Mouse (Mus musculus) left cerebral cortex, postnatal 14 days (tissue): Measurements from ENCODE around the gene Map2k3. TPM values are rescaled to one million over a fixed set of nuclear protein-coding genes. Genes with fewer than 3 reads are reported as not detected.

Experiments used
- DNase-seq, 2 experiments: peaks; one replicate each; pipeline ENCODE4 v3.0.0; 2021 to 2022; ENCODE audit warnings: low spot score in 2 of 2, mixed read lengths in 1 of 2
- intact Hi-C: fragments of 180-260 bp; cut with DNase I; formaldehyde crosslinking; loops from one replicate; pipeline ENCODE4 v1.15.1; 2025
- total RNA-seq, 2 experiments: library from RNA; stranded (reverse); gene quantifications; 2 replicates each; pipeline ENCODE4 v1.2.3; 2021

The Map2k3 gene
- total RNA-seq, 2 experiments from 2014 or later: 12.1 to 14.7 TPM

DNA sequence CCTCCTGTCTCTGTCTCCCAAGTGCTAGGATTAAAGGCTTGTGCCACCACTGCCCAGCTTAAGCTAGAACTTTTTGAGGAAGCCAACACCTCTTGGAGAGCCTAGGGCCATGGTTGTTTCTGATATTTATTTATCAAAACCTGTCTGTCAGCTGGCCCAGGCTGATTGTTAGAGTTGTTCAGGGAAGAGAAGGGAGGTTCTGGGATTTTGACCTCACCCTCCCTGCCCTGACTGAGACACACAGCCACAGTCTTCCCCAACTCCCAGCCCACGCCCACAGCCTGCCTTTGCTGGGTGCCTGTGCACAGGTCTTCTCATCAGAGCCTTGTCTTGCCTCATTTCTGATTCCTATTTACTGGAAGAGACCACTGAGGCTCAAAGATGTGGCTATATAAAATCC is 9.6 kb upstream of the Map2k3 start:
- no peak for DNase-seq
- intact Hi-C loops: no loop called here

DNA sequence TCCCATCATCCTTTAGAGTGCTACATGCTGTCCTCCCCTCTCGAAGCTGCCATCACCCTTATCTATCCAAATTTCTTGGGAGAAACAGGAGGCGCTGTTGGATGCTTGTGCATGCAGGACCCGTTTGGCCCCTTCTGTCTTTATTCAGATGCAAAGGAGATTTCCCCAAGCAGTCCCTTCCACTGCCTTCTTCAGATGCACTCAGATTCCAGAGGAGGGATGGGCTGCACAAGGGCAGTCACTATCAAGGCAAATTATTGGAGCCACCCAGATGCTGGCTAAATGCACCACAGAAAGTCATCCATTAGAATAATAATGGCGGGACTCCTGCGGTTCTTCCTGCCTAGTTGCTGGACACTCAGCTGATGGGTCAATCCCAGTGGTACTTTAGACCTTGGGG is 8.9 kb upstream of the Map2k3 start:
- intact Hi-C loops: no loop called here
- no peak for DNase-seq

DNA sequence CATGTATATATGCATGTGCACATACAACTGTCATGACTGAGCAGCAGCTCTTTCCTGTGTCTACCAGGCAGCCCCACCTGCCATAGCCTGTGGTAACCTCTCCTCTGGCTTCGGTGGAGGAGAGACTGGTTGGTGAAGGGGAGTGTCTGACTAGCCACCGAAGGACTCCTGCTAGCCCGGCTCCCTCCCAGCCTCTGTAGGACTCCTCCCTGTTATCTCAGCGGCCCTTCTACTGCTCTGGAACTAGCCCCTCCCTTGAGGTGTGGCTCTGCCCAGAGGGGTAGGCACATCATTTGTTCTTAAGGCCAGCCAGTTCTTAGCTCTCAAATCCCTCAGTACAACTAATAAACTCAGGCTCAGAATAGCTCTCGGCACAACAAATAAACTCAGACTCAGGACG is 7.3 kb upstream of the Map2k3 start:
- no peak for DNase-seq

DNA sequence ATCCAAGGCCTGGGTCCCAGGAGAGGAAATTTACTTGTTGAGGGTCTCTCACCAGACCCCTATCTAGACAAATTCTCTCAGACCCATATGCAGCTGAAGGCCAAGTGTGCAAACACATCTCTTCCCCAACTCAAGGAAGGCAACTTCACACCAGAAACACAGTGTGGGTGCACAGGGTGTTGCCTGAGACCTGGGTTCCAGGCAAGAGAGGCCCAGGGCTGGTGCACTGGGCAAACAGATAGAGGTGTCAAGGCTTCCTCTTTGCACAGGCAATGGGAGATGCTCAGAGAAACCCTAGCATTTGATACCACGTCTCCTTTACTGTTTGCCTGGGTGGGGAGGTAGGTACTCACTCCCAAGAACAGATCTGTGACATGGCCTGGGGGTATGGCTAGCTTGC is 6.9 kb upstream of the Map2k3 start:
- DNase-seq: no peak
- intact Hi-C loops: no loop called here

More for the DNA sequence above, 7.3 kb upstream of the Map2k3 start:
- intact Hi-C loops: no loop called here

DNA sequence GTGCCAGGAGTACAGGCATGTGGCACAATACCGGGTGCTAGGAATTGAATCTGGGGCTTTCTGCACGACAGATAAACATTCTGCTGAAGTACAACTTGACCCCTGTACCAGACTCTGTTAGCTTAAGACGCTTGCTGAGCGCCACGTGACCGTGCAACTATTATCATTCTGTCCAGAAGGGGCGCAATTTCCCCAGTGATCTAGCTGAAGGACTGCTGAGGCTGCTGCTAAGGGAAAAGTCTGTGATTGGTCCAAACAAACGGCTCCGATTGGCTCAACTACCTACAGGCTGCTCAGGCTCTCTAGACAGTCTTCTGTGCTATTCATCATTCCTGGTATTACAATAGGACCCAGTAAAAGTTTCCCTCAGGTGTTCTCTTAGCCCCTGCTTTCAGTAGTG is 4.6 kb upstream of the Map2k3 start:
- peak; percentile 95 to 96 for DNase-seq
- intact Hi-C loops: no loop called here

DNA sequence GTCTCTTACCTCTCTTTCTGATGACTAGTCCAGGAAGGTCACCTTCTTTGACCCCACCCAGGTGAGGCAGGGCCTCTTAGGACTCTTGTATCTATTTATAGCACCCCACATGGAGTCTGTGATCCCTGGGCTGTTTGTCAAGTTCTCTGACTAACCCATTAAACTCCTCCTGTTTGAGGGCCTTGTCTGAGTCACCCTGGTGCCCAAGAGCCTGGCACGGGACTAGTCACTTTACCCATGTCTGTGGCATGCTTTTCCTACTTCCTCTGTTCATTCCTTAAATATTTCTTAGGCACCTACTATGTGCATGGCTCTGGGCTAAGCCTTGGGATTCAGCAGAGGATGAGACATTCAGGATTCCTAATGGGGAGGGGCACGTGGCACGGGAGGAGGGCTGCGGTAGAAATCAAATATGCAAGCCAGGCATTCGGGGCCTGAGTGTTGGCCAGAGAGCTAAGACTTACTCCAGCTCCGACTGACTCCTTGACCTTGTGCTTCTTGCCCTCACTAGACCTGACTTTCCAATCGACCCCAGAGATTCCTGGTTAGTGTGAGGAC is 1.0 kb upstream of the Map2k3 start:
- DNase-seq: no peak
- intact Hi-C loops: loop anchor here (5.0 kb wide), 1 partner anchor 161 kb away; no protein-coding TSS in a partner anchor

DNA sequence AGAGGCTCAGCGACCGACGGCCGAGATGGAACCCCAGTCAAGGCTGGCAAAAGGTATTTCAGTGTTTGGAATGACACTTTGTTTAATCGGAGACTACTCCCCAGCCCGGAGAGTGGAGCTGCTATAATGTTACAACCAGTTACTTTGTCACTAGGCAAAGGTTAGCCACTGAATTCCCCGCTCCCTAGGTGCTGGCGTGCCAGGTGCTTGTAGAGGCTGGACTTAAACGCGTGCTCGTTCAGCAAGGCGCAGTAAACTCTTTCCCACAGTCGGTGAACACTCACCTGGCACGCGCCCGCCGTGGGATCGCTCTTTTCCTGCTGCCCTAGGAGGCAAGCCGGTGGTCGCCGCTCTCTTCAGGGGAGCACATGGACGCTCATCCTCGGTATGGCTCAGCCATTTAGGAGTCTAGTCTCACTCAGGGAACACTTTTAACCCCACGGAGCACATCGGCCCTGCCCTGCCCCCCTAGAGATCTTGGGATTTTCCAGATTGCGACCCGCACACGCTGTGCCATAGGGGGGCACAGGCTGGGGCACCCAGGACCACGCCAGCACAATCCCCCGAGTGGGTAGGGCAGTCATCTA is 458 bp upstream of the Map2k3 start:
- DNase-seq: no peak
- intact Hi-C loops: loop anchor here (5.0 kb wide), 1 partner anchor 161 kb away; no protein-coding TSS in a partner anchor

DNA sequence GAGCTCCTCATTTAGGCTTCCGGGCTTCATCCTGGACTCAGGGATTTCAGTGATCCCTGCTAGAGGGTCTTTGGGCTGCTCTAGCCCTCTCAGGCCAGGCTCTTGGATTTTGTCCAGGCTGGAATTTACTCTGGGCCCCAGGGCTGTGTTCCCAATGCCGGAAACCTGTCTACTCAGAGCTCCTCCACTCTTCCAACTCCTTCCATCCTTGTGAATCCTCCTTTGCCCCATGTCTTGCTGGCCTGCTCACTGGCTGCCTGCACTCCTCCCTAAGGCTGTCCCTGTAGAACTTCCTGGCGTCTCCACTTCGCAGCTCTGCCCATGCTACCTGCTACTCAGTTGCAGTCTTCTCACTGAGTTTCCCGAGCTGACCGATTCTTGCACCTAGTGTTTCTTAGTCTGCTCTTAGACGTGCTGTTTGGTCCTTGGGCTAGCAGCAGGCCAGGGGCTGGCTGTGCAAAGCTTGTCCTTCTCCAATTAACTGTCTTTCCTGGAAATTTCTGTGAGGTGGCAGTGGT is 729 bp downstream of the Map2k3 start:
- no peak for DNase-seq
- intact Hi-C loops: loop anchor here (5.0 kb wide), 1 partner anchor 160 kb away; no protein-coding TSS in a partner anchor

DNA sequence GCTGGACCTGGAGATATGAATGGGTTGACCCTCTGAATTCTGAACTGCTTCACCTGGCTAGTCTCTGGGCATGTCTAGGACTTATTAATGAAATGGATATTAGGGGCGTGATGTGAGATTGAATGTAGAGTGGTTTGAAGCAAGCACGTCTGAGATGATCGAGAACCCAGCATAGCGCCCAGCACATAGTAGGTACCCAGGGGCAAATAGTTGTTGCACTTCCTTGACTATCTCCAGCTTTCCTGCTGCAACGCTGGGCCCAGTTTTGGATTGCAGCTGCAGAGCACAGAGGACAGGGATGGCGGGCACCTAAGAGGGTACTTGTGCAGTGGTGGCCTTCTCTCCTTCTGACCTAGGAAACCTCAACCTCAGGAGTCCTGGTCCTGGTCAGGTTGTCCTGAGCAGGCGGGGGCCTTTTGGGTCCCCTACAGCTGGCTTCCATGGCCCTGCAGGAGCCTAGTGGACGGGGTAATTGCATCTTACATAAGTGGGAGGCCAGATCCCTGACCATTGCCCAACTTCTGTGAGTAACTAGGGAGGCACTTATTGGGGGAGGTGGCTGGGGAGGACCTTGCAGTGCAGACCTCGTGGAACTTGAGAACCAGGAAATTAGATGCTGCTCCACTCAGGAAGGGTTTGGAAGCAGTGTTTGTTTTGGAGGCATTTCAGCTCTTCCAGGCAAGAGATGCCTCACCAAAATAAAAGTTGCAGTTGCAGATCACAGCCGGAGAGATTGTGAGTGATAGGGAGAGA is 1.5 kb downstream of the Map2k3 start:
- intact Hi-C loops: loop anchor here (5.0 kb wide), 1 partner anchor 159 kb away; no protein-coding TSS in a partner anchor

DNA sequence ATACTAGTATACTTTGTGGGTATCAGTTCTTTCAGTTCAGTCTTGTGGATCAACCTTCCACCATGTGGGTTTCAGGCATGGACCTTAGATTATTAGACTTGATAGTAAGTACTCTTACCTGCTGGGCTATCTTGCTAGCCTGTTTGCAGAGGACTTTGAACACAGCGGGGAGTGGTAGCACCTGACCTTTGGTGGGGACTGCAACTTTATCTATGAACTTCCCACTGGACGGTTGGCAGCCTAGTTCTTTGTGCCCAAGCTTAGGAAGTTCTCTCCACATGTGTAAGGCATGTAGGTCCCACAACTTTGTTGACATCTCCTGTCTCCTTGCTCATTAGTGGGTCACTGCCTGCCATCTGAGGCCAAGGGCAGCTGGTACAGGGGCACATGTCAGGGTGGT is 3.0 kb downstream of the Map2k3 start:
- DNase-seq: no peak
- intact Hi-C loops: loop anchor here (5.0 kb wide), 1 partner anchor 158 kb away; no protein-coding TSS in a partner anchor

More for the DNA sequence above, 1.5 kb downstream of the Map2k3 start:
- DNase-seq: no peak

DNA sequence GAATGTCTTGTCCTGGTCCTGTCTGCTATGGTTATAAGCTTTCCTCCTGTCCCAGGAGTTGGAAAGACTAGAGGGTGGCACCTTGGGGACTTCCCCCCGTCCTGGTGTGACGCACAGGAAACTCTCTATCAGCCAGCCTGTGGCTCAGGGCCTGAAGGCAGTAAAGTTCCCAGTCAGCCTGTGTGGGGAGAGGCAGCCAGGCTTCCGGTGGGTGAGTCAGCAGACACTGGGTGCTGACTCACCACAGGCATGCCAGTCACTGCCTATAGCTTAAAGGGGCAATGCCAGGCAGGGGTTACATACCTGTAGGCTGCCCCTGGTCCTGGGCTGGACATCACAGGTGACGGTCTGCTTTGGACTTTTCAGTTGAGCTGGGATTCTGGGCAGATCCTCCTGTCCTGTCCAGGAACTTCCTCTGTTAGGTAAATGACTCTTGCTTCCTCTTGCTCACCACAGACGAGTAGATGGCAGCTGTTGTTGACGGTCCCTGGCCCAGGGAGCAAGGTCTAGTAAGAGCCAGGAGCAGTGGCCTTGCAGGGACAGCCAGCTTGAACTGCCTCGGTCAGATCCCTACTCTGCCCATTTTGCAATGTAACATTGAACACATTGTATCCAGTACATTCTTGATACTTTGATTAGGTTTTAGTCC is 3.6 kb downstream of the Map2k3 start:
- DNase-seq: peak; percentile 43 to 54
- intact Hi-C loops: no loop called here

DNA sequence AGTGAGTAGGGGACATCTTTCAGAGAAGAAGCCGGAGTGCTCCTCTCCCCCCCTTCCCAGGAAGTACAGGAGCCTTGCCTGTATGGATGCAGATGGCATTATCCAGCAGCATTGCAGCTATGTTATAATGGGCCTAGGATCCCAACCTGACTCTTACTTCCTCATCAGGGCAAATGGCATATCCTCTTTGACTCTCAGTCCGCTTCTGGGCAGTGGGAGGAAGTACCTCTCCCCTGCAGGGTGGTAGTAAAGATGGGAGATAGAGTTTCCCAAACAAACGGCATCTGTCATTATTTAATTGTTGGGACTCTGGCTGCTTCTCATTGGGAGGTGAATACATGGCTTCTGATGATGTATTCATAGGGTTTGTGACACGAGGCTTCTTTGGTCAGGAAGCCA is 4.1 kb downstream of the Map2k3 start:
- DNase-seq: no peak
- intact Hi-C loops: no loop called here

DNA sequence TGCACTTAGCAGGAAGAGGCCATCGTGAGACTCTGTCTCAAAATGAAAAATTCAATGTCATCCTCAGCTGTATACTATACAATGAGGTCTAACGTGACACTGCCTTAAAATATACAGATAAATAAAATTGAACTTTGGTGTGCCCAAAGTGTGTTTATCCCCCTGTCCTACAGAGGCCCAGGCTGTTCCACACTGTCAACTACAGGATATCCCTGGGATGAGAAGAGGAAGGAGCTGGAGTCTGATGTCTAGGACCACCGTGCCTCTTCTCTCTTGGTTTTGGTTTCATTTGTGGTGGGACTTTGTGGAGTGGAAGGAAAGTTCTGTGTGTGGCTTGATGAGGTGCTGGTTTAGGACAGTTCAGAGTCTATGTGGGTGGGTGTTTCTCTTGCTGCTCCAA is 5.8 kb downstream of the Map2k3 start:
- intact Hi-C loops: no loop called here
- DNase-seq: no peak

DNA sequence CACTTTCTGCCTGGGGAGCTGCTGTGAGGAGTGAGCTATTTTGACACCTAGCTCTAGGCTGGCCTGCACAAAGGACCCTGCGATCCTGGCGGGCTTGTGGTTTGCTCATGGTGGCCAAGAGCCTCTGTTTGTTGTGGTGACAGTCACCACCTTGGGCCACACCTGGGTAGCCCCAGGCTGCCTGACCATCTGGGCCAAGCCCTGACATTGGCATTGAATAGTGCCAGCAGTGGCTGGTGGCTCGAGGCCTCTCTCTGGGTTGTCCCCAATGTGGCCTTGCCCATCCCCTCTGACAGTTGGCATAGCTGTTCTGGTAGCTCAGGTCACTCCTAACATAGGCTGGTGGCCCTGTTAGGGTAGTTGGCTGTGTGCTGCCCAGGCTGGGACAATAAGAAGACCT is 7.7 kb downstream of the Map2k3 start:
- intact Hi-C loops: no loop called here
- DNase-seq: no peak

DNA sequence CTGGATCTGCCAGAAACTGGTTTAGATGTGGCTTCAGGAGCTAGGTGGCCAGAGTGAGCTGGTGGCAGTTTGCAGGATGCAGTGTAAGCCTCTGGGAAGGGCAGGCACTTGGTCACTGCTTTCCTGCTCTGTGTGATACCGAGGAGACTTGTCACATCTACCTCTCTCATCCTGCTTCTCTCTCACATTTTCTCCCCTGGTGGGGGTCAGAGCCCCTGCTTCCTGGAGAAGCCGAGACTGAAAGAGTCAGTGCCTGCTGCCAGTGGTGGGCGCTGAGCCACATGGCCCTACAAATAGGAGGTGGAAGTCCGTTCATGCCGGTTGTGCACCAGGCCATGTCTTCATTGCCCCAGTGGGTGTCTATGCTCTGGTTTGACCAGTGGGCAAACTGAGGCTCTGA is 8.7 kb downstream of the Map2k3 start:
- DNase-seq: no peak

DNA sequence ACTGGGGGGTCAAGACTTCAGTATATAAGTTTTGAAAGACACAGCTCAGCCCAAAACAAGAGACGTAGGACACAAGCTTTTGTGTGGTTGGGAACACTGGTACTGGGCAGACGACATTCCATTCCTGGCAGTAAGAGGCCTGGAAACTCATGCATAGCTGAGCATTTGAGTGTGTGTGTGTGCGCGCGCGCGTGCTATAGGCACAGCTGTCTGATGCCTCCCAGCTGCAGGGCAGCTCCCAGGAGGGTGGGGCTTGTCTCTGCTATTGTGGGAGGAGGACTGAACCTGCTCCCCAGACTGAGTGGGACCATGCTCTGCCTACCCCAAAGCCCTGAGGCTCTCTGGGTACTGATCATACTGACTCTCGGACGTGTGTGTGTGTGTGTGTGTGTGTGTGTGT is 9.5 kb downstream of the Map2k3 start:
- DNase-seq: no peak
- intact Hi-C loops: no loop called here

More for the DNA sequence above, 8.7 kb downstream of the Map2k3 start:
- intact Hi-C loops: no loop called here

DNA sequence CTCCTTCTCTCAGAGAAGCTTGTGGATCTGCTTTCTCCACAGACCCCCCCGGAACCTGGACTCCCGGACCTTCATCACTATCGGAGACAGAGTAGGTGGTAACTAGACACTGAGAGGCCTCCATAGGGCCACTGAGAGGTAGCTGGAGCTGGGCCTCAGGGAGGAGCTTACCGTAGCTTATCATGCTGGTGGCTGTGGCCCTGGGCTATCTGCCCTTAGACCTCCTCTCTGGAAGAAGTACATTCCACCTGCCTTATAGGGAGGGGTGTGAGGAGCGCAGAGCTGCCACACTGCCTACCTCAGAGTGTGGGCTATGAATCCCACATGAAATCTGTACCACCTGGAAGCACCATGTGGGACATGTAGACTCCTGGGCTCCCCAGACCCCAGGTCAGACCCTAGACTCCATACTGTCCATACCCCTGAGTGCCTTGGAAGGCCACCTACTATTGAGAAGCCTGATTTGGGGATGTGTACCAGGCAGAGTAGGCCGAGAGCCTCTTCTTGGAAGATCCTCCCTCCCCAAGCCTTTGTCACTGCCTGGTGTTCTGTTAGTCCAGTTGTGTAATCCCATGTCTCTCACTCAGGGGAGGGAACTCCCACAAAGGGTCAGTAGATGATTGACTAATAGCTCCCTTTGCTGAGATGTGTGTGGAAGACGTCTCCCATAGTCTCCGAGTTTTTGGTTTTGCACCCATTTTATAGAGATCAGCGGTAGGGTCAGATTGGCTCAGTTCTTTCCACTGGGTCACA is 10.6 kb downstream of the Map2k3 start:
- intact Hi-C loops: no loop called here

DNA sequence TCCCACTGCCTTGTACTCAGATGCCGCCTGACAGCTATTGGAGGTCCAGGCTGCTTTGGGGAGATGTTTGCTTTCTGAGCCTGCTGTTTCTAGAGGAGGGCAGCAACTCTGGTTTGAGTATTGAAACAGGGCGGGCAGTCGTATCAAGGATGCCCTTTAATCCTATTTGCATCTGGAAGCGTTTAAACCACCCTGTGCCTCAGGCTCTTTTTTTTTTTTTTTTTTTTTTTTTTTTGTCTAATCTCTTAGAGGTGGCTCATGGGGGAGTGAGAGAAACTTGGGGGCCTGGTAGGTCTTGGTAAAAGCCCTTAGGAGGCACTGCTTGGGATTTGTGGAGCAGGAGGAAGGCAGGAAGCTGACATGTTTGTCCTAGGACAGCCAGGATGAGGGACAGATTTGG is 13.2 kb downstream of the Map2k3 start:
- intact Hi-C loops: no loop called here
- no peak for DNase-seq

More for the DNA sequence above, 10.6 kb downstream of the Map2k3 start:
- DNase-seq: no peak

DNA sequence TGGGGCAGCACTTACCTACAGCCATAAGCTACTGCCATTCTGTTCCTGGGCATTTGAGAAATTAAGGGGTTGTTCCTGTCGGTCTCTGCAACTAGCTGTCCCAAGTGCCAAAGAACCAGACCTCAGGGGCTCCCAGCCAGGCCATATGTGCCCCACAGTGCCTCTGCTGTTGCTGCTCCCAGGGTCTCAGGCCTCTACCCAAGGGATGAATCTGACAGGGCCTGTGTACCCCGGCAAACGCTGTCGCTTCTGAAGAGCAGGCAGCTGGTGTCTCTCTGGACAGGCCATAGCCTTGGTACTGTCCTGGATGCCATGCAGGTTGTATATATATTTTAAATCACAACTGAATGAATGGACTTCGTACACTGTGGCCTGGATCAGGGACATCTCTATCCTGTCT is 20.1 kb downstream of the Map2k3 start:
- intact Hi-C loops: loop anchor here (5.0 kb wide), 1 partner anchor 90 kb away; no protein-coding TSS in a partner anchor
- no peak for DNase-seq
